Mouse (Mus musculus) limb, embryonic 14.5 days (tissue): ENCODE data around the gene Scaf8. TPM values are rescaled to one million over a fixed set of nuclear protein-coding genes. Genes with fewer than 3 reads are reported as not detected.
"Not testable (repeated sequence)": the region's sequence is repeated elsewhere in the genome, so short reads cannot be mapped to it uniquely, and the experiment has no call there.

Experiments used
- ATAC-seq: fragments of 200-750 bp; cut with Nextera tagmentation; 2 replicates; pipeline ENCODE4 v1.8.0; 2017; ENCODE audit warnings: low read depth, moderate number of reproducible peaks, moderate TSS enrichment; ENCODE audit not compliant: low FRiP score
- DNase-seq: peaks from one replicate; pipeline ENCODE4 v3.0.0-alpha.2; 2015; ENCODE audit warnings: low spot score
- H3K27ac ChIP-seq: fragments of 300-500 bp; sonication (generic); replicated peaks from 2 replicates; pipeline ENCODE4 v1.5.1; 2014; ENCODE audit warnings: low read depth, mild to moderate bottlenecking, low read length, moderate library complexity, mixed read lengths
- H3K27me3 ChIP-seq: fragments of 300-500 bp; sonication (generic); 2 replicates; pipeline ENCODE4 v1.6.1; 2014; ENCODE audit warnings: low read length, mixed read lengths; ENCODE audit not compliant: control insufficient read depth, insufficient read depth
- H3K36me3 ChIP-seq: fragments of 300-500 bp; sonication (generic); 2 replicates; pipeline ENCODE4 v1.6.1; 2014; ENCODE audit warnings: mild to moderate bottlenecking, low read length, moderate library complexity, mixed read lengths; ENCODE audit not compliant: control insufficient read depth, insufficient read depth
- H3K4me1 ChIP-seq: fragments of 300-500 bp; sonication (generic); 2 replicates; pipeline ENCODE4 v1.6.1; 2014; ENCODE audit warnings: antibody characterized with exemption, low read length, mixed read lengths; ENCODE audit not compliant: control insufficient read depth, insufficient read depth
- H3K4me2 ChIP-seq: fragments of 300-500 bp; sonication (generic); replicated peaks from 2 replicates; pipeline ENCODE4 v1.6.1; 2014; ENCODE audit warnings: low read depth, mild to moderate bottlenecking, low read length, moderate library complexity; ENCODE audit not compliant: severe bottlenecking
- H3K4me3 ChIP-seq: fragments of 300-500 bp; sonication (generic); replicated peaks from 2 replicates; pipeline ENCODE4 v1.5.1; 2014; ENCODE audit warnings: low read length
- H3K9ac ChIP-seq: fragments of 300-500 bp; sonication (generic); 2 replicates; pipeline ENCODE4 v1.6.1; 2014; ENCODE audit warnings: mild to moderate bottlenecking, low read depth, low read length, moderate library complexity; ENCODE audit not compliant: severe bottlenecking
- H3K9me3 ChIP-seq: fragments of 300-500 bp; sonication (generic); 2 replicates; pipeline ENCODE4 v1.6.1; 2016; ENCODE audit warnings: low read length; ENCODE audit not compliant: control insufficient read depth
- POLR2A ChIP-seq: fragments of 200-500 bp; IDR thresholded peaks from 2 replicates; pipeline ENCODE4 v1.8.0; 2012; ENCODE audit warnings: inconsistent platforms, mild to moderate bottlenecking, moderate library complexity, borderline replicate concordance; ENCODE audit not compliant: insufficient read depth, insufficient read length; ENCODE audit errors: extremely low read depth
- WGBS: fragments of 180-500 bp; shearing (Covaris S2); extraction: QIAGEN DNeasy Blood & Tissue Kit; methylation state at CpG from one replicate; pipeline ENCODE4 v1.1.7; 2014; 5-methylcytosine and 5-hydroxymethylcytosine counted together
- polyA plus RNA-seq, 2 experiments: library from polyadenylated mRNA; depleted of rRNA in 1 of 2; stranded (reverse) in 1 of 2; unstranded in 1 of 2; fragments of >200 nt; fragmentation: Nextera tagmentation in 1 of 2; extraction: Ambion mirVana in 1 of 2; gene quantifications; 2 replicates each; pipeline versions ENCODE4 v1.2.1 to v1.2.3; 2012 to 2014

Scaf8 gene
- polyA plus RNA-seq, 2 experiments: 23.6 to 40.5 TPM

DNA sequence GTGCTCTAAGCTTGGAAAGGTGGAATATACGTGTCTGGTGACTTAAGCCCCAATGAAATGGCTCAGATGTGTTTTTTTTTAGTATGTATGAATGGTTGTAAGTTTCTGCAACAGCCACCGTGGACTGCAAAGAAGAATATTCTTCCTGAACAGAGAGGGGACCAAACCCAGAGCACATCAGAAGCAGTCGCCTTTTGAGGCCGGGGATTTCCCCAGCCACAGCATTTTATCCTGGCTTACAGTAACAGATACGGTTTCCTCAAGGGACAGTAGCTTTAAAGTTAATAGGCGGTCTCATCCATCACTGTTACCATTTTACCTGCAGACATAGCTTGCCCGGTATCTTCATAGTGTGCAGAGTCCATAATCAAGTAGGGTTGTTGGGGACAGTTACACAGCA is 21.4 kb downstream of the Scaf8 start:
- Histone ChIP-seq H3K36me3 (peaks cover 4% of the 10 kb centered on the region; the same call in 1 of the 2 replicates), H3K4me1 (0 out of 2 replicates have a peak, but pooled peaks cover 3% of the 10 kb centered on the region), H3K4me2 (no peak overlapping the region), H3K9ac (no peak overlapping the region), H3K27ac (no peak overlapping the region), H3K9me3 (no peaks in the 10 kb centered on the region), H3K27me3 (no peaks in the 10 kb centered on the region), H3K4me3 (no peak overlapping the region)
- ATAC-seq (no peak), DNase-seq (no peak)
- TF ChIP-seq POLR2A: no peak
- 86% methylated on average over 7 of the region's 7 CpGs for WGBS

DNA sequence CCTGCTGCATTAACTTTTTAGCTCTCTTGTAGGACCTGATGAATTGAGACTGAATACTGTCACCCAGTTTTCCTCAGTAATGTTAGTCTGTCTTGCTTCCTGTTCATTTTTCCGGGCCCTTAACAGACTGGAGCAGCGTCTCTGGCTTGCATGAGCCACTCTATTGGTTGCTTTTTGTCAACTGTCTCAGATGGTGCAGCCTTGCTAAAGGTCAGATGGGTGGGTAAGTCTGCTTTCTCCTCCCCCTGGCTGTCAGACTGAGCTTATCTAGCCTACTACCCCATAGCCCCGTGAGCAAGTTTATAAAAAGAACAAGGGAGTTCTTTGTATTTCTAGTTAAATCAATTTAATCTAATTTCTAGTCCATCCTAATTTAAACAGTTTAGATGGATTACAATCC is 23.6 kb downstream of the Scaf8 start:
- DNase-seq: no peak
- H3K4me3 ChIP-seq: no peak overlapping the region
- no peaks in the 10 kb centered on the region for H3K9me3 ChIP-seq
- no peaks in the 10 kb centered on the region for H3K36me3 ChIP-seq
- H3K4me2 ChIP-seq: no peak overlapping the region
- no peak overlapping the region for H3K27ac ChIP-seq
- no peaks in the 10 kb centered on the region for H3K27me3 ChIP-seq
- no peak overlapping the region for H3K9ac ChIP-seq
- H3K4me1 ChIP-seq: 0 out of 2 replicates have a peak, but pooled peaks cover 3% of the 10 kb centered on the region
- TF ChIP-seq POLR2A: no peak
- ATAC-seq: no peak
- 70% methylated on average over 3 of the region's 3 CpGs for whole genome bisulfite sequencing

DNA sequence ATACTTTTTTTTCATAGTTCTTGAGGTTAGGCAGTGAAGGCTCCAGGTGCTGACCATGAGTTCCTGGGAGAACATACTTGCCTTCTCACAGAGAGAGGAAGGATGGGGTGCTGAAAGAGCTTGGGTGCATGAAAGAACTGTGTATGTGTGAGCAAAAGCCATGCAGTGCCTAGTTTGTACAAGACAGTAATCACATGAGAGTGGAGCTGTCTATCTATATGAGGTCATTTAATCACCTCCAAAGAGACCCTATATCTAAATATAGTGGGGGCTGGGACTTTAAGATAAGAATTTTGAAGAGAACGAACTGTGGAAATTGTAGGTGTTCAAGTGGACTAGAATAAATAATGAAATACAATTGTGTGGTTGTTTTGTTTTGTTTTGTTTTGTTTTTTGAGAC is 25.3 kb downstream of the Scaf8 start:
- ATAC-seq (no peak), DNase-seq (no peak)
- WGBS: 96% methylated on average over 1 of the region's 1 CpGs
- no peak overlapping the region for H3K4me2 ChIP-seq
- no peaks in the 10 kb centered on the region for H3K27me3 ChIP-seq
- H3K4me1 ChIP-seq: 0 out of 2 replicates have a peak, but pooled peaks cover 3% of the 10 kb centered on the region
- TF ChIP-seq POLR2A: no peak
- no peaks in the 10 kb centered on the region for H3K9me3 ChIP-seq
- no peak overlapping the region for H3K9ac ChIP-seq
- no peak overlapping the region for H3K4me3 ChIP-seq
- 0 out of 2 replicates have a peak, but pooled peaks cover 5% of the 10 kb centered on the region for H3K36me3 ChIP-seq
- no peak overlapping the region for H3K27ac ChIP-seq

DNA sequence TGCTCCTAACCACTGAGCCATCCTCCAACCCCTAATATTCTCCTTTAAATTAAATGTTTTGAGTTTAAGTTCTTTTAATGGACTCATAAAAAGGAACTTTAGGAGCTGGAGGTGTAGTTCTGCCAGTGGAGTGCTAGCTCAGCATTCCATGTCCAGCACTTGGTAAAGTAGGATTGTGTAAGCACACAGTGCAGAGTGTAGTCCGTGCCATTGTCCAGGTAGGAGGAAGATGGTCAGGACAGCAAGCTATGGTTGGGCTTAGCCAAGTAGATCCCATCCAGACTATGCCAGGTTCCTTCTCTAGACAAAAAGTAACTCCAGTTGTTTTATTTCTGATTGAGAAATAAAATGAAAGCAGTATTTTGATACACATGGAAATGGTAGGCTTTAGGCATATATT is 34.1 kb downstream of the Scaf8 start:
- H3K27ac ChIP-seq: no peak overlapping the region
- H3K4me1 ChIP-seq: no peaks in the 10 kb centered on the region
- WGBS: 78% methylated on average over 1 of the region's 1 CpGs
- TF ChIP-seq POLR2A: no peak
- no peak overlapping the region for H3K4me2 ChIP-seq
- no peaks in the 10 kb centered on the region for H3K9me3 ChIP-seq
- no peaks in the 10 kb centered on the region for H3K27me3 ChIP-seq
- no peak for ATAC-seq
- H3K9ac ChIP-seq: no peak overlapping the region
- DNase-seq: no peak
- H3K36me3 ChIP-seq: peaks cover 34% of the 10 kb centered on the region
- no peak overlapping the region for H3K4me3 ChIP-seq

DNA sequence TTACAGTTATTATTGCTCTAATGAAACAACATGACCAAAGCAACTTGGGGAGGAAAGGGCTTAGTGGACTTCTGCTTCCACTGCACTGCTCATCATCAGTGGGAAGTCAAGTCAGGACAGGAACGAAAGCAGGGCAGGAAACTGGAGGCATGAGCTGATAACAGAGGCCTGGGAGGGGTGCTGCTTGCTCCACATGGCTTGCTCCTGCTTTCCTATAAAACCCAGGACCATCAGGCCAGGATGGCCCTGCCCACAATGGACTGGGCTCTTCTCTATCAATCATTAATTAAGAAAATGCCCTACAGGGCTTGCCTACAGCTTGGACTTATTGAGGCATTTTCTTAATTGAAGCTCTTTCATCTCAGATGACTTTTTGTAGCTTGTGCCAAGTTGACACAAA is 34.8 kb downstream of the Scaf8 start:
- Histone ChIP-seq H3K9ac (no peak overlapping the region), H3K9me3 (no peaks in the 10 kb centered on the region), H3K4me1 (no peaks in the 10 kb centered on the region), H3K27me3 (no peaks in the 10 kb centered on the region), H3K4me3 (no peak overlapping the region), H3K4me2 (no peak overlapping the region), H3K27ac (no peak overlapping the region), H3K36me3 (peaks cover 36% of the 10 kb centered on the region)
- DNase-seq (no peak), ATAC-seq (no peak)
- no peak for TF ChIP-seq POLR2A
- WGBS: 72% methylated on average over 1 of the region's 1 CpGs

DNA sequence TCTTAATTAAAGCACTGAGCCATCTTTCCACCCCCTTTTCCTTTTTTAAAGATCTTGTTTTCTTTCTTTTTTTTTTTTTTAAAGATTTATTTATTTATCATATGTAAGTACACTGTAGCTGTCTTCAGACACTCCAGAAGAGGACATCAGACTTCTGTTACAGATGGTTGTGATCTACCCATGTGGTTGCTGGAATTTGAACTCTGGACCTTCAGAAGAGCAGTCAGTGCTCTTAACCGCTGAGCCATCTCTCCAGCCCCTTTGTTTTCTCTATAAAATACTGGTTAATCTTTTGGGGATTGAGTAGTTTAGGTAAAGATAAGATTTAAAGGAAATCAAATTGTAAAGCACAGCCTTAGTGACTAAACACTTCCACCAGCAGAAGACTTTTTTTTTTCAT is 35.9 kb downstream of the Scaf8 start:
- H3K36me3 ChIP-seq: peaks cover 38% of the 10 kb centered on the region
- H3K27ac ChIP-seq, H3K9me3 ChIP-seq, DNase-seq, H3K9ac ChIP-seq, H3K4me1 ChIP-seq, H3K4me2 ChIP-seq, H3K27me3 ChIP-seq, ATAC-seq, H3K4me3 ChIP-seq: not testable (repeated sequence)
- WGBS: 77% methylated on average over 1 of the region's 1 CpGs
